Mouse (Mus musculus): Measurements from ENCODE around the gene Pgm3. TPM values are rescaled to one million over a fixed set of nuclear protein-coding genes. Genes with fewer than 3 reads are reported as not detected.

Pgm3 gene
- 13.3 TPM for polyA plus RNA-seq (2014; fragmentation: Illumina TruSeq; extraction: RNeasy Lipid Tissue Mini Kit (QIAGEN cat#74804); ENCODE audit: low read depth, low replicate concordance)

GRCm38 (mm10) chr9:86571540-86572135, at the start of gene Pgm3, which contains the start of gene Rwdd2a:
Gene Pgm3, minus strand, starts transcription at chr9:86571842.
Gene Rwdd2a, plus strand, starts transcription at chr9:86571991.

Other genes with a start within 250 kb of the Pgm3 start
- 1.2 TPM for gene Ube2cbp, start 106.9 kb downstream of the Pgm3 start, polyA plus RNA-seq (2014; fragmentation: Illumina TruSeq; extraction: RNeasy Lipid Tissue Mini Kit (QIAGEN cat#74804); ENCODE audit: low read depth, low replicate concordance)
- 47.3 TPM for gene Dop1a, start 104.7 kb downstream of the Pgm3 start, polyA plus RNA-seq (2014; fragmentation: Illumina TruSeq; extraction: RNeasy Lipid Tissue Mini Kit (QIAGEN cat#74804); ENCODE audit: low read depth, low replicate concordance)
- 112 TPM for gene Rwdd2a, start 149 bp upstream of the Pgm3 start, polyA plus RNA-seq (2014; fragmentation: Illumina TruSeq; extraction: RNeasy Lipid Tissue Mini Kit (QIAGEN cat#74804); ENCODE audit: low read depth, low replicate concordance)
- gene Me1, start 124.1 kb upstream of the Pgm3 start, polyA plus RNA-seq (2014; fragmentation: Illumina TruSeq; extraction: RNeasy Lipid Tissue Mini Kit (QIAGEN cat#74804); ENCODE audit: low read depth, low replicate concordance): 415 TPM
- 15.7 TPM for gene Prss35, start 171.8 kb upstream of the Pgm3 start, polyA plus RNA-seq (2014; fragmentation: Illumina TruSeq; extraction: RNeasy Lipid Tissue Mini Kit (QIAGEN cat#74804); ENCODE audit: low read depth, low replicate concordance)

All from testis, adult 10 weeks (tissue).